Mouse (Mus musculus) CH12.LX (cell line): ENCODE results near the gene Pacs2. TPM values are rescaled to one million over a fixed set of nuclear protein-coding genes. Genes with fewer than 3 reads are reported as not detected.

Experiments
- DNase-seq: peaks from one replicate; pipeline ENCODE4 v3.0.0-alpha.2; 2013; ENCODE audit errors: extremely low read depth
- H3K27ac ChIP-seq: 2 replicates; pipeline ENCODE4 v1.5.1; 2012; ENCODE audit warnings: low read depth, mild to moderate bottlenecking, control low read depth, moderate library complexity; ENCODE audit not compliant: insufficient read depth
- H3K27me3 ChIP-seq: replicated peaks from 2 replicates; pipeline ENCODE3; 2012; ENCODE audit warnings: inconsistent platforms
- H3K36me3 ChIP-seq, 2 experiments: replicated peaks in 1 of 2; 2 replicates each; pipeline versions ENCODE3 to v1.6.1; 2012; ENCODE audit warnings: inconsistent platforms in 1 of 2, low read length in 1 of 2, mild to moderate bottlenecking in 1 of 2, mixed read lengths in 1 of 2, moderate library complexity in 1 of 2; ENCODE audit not compliant: control insufficient read depth in 1 of 2, insufficient read depth in 1 of 2
- H3K4me1 ChIP-seq, 2 experiments: 2 replicates each; pipeline ENCODE4 v1.6.1; 2012; ENCODE audit warnings: inconsistent platforms in 1 of 2, moderate library complexity in 1 of 2; ENCODE audit not compliant: insufficient read depth in 2 of 2, control insufficient read depth in 1 of 2
- H3K4me2 ChIP-seq: 2 replicates; pipeline ENCODE4 v1.6.1; 2012; ENCODE audit warnings: low read depth, mild to moderate bottlenecking, control low read depth; ENCODE audit not compliant: poor library complexity, insufficient read depth, severe bottlenecking
- H3K4me3 ChIP-seq, 3 experiments: fragments of 150-350 bp in 1 of 3; sonication (generic) in 1 of 3; replicated peaks in 1 of 3; 2 replicates each; pipeline versions ENCODE3 to v1.5.1; 2011 to 2012; ENCODE audit warnings: low read depth in 2 of 3, low read length in 2 of 3, mild to moderate bottlenecking in 2 of 3, moderate library complexity in 2 of 3, control low read depth in 1 of 3, improper control_type of control experiment in 1 of 3, inconsistent platforms in 1 of 3, mixed read lengths in 1 of 3; ENCODE audit not compliant: poor library complexity in 1 of 3
- H3K79me2 ChIP-seq: replicated peaks from 2 replicates; pipeline ENCODE4 v1.6.1; 2012; ENCODE audit warnings: mild to moderate bottlenecking, moderate library complexity; ENCODE audit not compliant: control insufficient read depth, poor library complexity, insufficient read depth, severe bottlenecking; ENCODE audit errors: extremely low read depth
- H3K9ac ChIP-seq: 2 replicates; pipeline ENCODE4 v1.6.1; 2012; ENCODE audit warnings: low read depth, mild to moderate bottlenecking, control low read depth, moderate library complexity; ENCODE audit not compliant: insufficient read depth
- H3K9me3 ChIP-seq: replicated peaks from 2 replicates; pipeline ENCODE3; 2012; ENCODE audit warnings: low read length, inconsistent platforms, mixed read lengths
- BHLHE40 ChIP-seq: IDR thresholded peaks from 2 replicates; pipeline ENCODE4 v1.6.1; 2011; ENCODE audit warnings: mild to moderate bottlenecking, low read depth, low read length, improper control_type of control experiment
- CHD2 ChIP-seq: IDR thresholded peaks from 2 replicates; pipeline ENCODE4 v1.6.1; 2011; ENCODE audit warnings: low read length, improper control_type of control experiment
- CTCF ChIP-seq, 2 experiments: IDR thresholded peaks in 1 of 2; conservative IDR thresholded peaks in 1 of 2; 2 replicates each; pipeline ENCODE4 v1.5.1; 2011 to 2012; ENCODE audit warnings: low read depth in 2 of 2, low read length in 2 of 2, improper control_type of control experiment in 1 of 2, inconsistent platforms in 1 of 2, mild to moderate bottlenecking in 1 of 2, moderate library complexity in 1 of 2
- HCFC1 ChIP-seq: IDR thresholded peaks from 2 replicates; pipeline ENCODE4 v1.6.1; 2012; ENCODE audit warnings: low read depth, mild to moderate bottlenecking, inconsistent platforms, low read length, improper control_type of control experiment
- IRF4 ChIP-seq: IDR thresholded peaks from 2 replicates; pipeline ENCODE4 v1.6.1; 2014; ENCODE audit warnings: low read depth, mild to moderate bottlenecking, inconsistent platforms, low read length, improper control_type of control experiment
- JUN ChIP-seq: IDR thresholded peaks from 2 replicates; pipeline ENCODE4 v1.6.1; 2011; ENCODE audit warnings: low read depth, mild to moderate bottlenecking, low read length, improper control_type of control experiment, moderate library complexity; ENCODE audit not compliant: insufficient read depth
- JUND ChIP-seq: conservative IDR thresholded peaks from 2 replicates; pipeline ENCODE4 v1.6.1; 2011; ENCODE audit warnings: low read depth, low read length, improper control_type of control experiment
- MAFK ChIP-seq: IDR thresholded peaks from 2 replicates; pipeline ENCODE4 v1.6.1; 2011; ENCODE audit warnings: low read length, improper control_type of control experiment; ENCODE audit not compliant: insufficient replicate concordance
- MEF2A ChIP-seq: IDR thresholded peaks from 2 replicates; pipeline ENCODE4 v1.6.1; 2014; ENCODE audit warnings: low read depth, mild to moderate bottlenecking, inconsistent platforms, low read length, improper control_type of control experiment, borderline replicate concordance
- MXI1 ChIP-seq: IDR thresholded peaks from 2 replicates; pipeline ENCODE4 v1.6.1; 2011; ENCODE audit warnings: mild to moderate bottlenecking, low read depth, low read length, improper control_type of control experiment
- NELFE ChIP-seq: IDR thresholded peaks from 2 replicates; pipeline ENCODE4 v1.6.1; 2011; ENCODE audit warnings: low read depth, low read length, improper control_type of control experiment
- NRF1 ChIP-seq: IDR thresholded peaks from 2 replicates; pipeline ENCODE4 v1.6.1; 2014; ENCODE audit warnings: low read depth, mild to moderate bottlenecking, inconsistent platforms, low read length, improper control_type of control experiment, moderate library complexity
- PAX5 ChIP-seq: IDR thresholded peaks from 2 replicates; pipeline ENCODE4 v1.6.1; 2012; ENCODE audit warnings: low read length, inconsistent platforms, mixed read lengths
- POLR2AphosphoS2 ChIP-seq: IDR thresholded peaks from 2 replicates; pipeline ENCODE4 v1.6.1; 2011; ENCODE audit warnings: low read depth, low read length, improper control_type of control experiment
- RAD21 ChIP-seq: IDR thresholded peaks from 2 replicates; pipeline ENCODE4 v1.6.1; 2011; ENCODE audit warnings: low read depth, mild to moderate bottlenecking, low read length, improper control_type of control experiment, moderate library complexity
- SIN3A ChIP-seq: IDR thresholded peaks from 2 replicates; pipeline ENCODE4 v1.6.1; 2012; ENCODE audit warnings: low read length, improper control_type of control experiment, inconsistent platforms
- TBP ChIP-seq: conservative IDR thresholded peaks from 2 replicates; pipeline ENCODE4 v1.6.1; 2011; ENCODE audit warnings: low read depth, low read length, improper control_type of control experiment
- TCF12 ChIP-seq: IDR thresholded peaks from 2 replicates; pipeline ENCODE4 v1.6.1; 2014; ENCODE audit warnings: low read depth, mild to moderate bottlenecking, inconsistent platforms, low read length, improper control_type of control experiment
- UBTF ChIP-seq: IDR thresholded peaks from 2 replicates; pipeline ENCODE4 v1.6.1; 2012; ENCODE audit warnings: low read depth, mild to moderate bottlenecking, inconsistent platforms, low read length, improper control_type of control experiment, moderate library complexity
- USF2 ChIP-seq: conservative IDR thresholded peaks from 2 replicates; pipeline ENCODE4 v1.6.1; 2011; ENCODE audit warnings: low read depth, low read length, improper control_type of control experiment
- ZC3H11A ChIP-seq: IDR thresholded peaks from 2 replicates; pipeline ENCODE4 v1.6.1; 2012; ENCODE audit warnings: low read depth, mild to moderate bottlenecking, inconsistent platforms, low read length, improper control_type of control experiment
- ZKSCAN1 ChIP-seq: IDR thresholded peaks from 2 replicates; pipeline ENCODE4 v1.6.1; 2012; ENCODE audit warnings: low read depth, inconsistent platforms, low read length, improper control_type of control experiment, borderline replicate concordance
- ZMIZ1 ChIP-seq: IDR thresholded peaks from 2 replicates; pipeline ENCODE4 v1.6.1; 2012; ENCODE audit warnings: low read depth, mild to moderate bottlenecking, inconsistent platforms, low read length, improper control_type of control experiment
- ZNF384 ChIP-seq: IDR thresholded peaks from 2 replicates; pipeline ENCODE4 v1.6.1; 2012; ENCODE audit warnings: low read depth, low read length, improper control_type of control experiment, inconsistent platforms
- dilution Hi-C: fragments of 300-500 bp; cut with MboI; formaldehyde crosslinking; loops from 2 replicates; pipeline ENCODE4 v1.14.3; 2020; ENCODE audit warnings: low sequenced_read_pairs; ENCODE audit not compliant: extremely low pct_unique_long_range_greater_than_20kb, extremely low pct_ligation_motif_present
- in situ Hi-C: fragments of 300-500 bp; cut with MboI; formaldehyde crosslinking; loops from 3 replicates; pipeline ENCODE4 v1.14.3; 2019; ENCODE audit warnings: low sequenced_read_pairs, low pct_ligation_motif_present, low pct_unique_long_range_greater_than_20kb, mixed read lengths
- polyA plus RNA-seq: library from polyadenylated mRNA; unstranded; fragments of >175 nt; gene quantifications from 2 replicates; pipeline ENCODE4 v1.2.1, GENCODE M21; 2012; ENCODE audit warnings: low read depth; ENCODE audit not compliant: insufficient read length
- total RNA-seq, 2 experiments: library from RNA; depleted of rRNA; stranded (reverse); fragments of 300-350 nt in 1 of 2; fragments of >200 nt in 1 of 2; gene quantifications; 2 replicates each; pipeline ENCODE4 v1.2.3; 2012 to 2014

Gene Pacs2
- total and polyA plus RNA-seq, 3 experiments, result 3.1 to 7.1 (median 7.0) TPM

DNA sequence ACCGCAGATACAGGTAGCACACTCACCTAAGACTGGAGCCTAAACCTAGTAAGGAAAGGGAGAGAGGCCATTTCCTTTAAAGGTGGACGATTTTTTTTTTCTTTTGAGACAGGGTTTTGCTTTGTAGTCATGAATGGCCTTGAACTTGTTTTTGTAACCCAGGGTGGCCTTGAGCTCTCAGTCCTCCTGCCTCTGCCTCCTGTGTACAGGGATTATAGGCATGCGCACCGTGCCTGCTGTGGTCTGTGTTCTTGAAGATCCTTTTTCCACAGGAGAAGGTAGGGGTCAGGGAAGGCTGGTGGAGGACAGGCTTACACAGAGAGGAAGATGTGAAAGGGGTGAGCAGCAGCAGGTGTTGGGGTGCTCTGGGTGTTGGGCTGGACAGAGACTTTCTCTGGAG, 1.6 kb downstream of the Pacs2 start:
- in situ Hi-C loops, result loop anchor here (5.0 kb wide), 1 partner anchor 136 kb away; no protein-coding TSS in a partner anchor
- H3K27me3 ChIP-seq, result no peaks in the 10 kb centered on the region
- dilution Hi-C loops, result no loop called here
- H3K27ac ChIP-seq, result no peak overlapping the region
- DNase-seq, result no peak
- TF ChIP-seq ZNF384 (no peak), MXI1 (no peak), HCFC1 (no peak), ZMIZ1 (no peak), NELFE (no peak), CHD2 (no peak), MEF2A (no peak), SIN3A (no peak), JUN (no peak), PAX5 (no peak), BHLHE40 (no peak), RAD21 (no peak), USF2 (no peak), TCF12 (no peak), JUND (no peak), CTCF (conservative IDR thresholded peaks at IDR 0.05 in 1 of 2, IDR thresholded peaks at IDR 0.05 in 1 of 2; ENCODE audit: low read depth in 2 of 2, low read length in 2 of 2) (no peak), TBP (no peak), IRF4 (no peak)
- TF ChIP-seq, all 38 proteins: peak for 0
- H3K9ac ChIP-seq, result no peak overlapping the region
- no peak overlapping the region for H3K4me2 ChIP-seq
- peaks cover 2% of the 10 kb centered on the region for H3K9me3 ChIP-seq
- no peak overlapping the region for H3K4me3 ChIP-seq
- peaks cover 15 to 43% of the 10 kb centered on the region in 2 experiments for H3K4me1 ChIP-seq
- H3K79me2 ChIP-seq, result no peaks in the 10 kb centered on the region; the same call in 1 of the 2 replicates
- H3K36me3 ChIP-seq, result peaks cover 0 to 14% of the 10 kb centered on the region in 2 experiments

DNA sequence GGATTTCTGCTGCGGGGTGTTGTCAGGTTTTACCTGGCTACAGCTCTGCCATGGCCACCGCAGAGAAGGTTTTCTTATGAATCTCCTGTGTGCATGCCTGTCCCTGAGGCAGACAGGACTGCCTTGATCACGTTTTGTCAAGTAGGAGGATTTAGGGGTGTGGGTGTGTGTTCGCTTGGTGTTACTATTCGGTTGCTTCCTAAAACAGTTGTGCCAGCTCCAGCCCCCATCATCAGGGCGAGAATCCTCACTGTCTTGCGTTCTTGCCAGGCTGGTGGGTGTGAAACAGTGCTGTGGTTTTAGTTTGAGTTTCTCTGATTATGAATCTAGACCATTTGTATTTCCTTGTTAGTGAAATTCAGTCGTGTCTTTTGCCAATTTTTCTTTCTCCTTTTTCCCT, 2.7 kb downstream of the Pacs2 start:
- Histone ChIP-seq H3K9me3 (no peaks in the 10 kb centered on the region), H3K79me2 (no peaks in the 10 kb centered on the region; the same call in 1 of the 2 replicates), H3K27me3 (no peaks in the 10 kb centered on the region), H3K36me3 (peaks cover 0 to 16% of the 10 kb centered on the region in 2 experiments), H3K4me3 (no peak overlapping the region), H3K4me2 (no peak overlapping the region), H3K27ac (no peak overlapping the region), H3K4me1 (peaks cover 15 to 42% of the 10 kb centered on the region in 2 experiments), H3K9ac (no peak overlapping the region)
- dilution Hi-C loops, result no loop called here
- in situ Hi-C loops, result loop anchor here (5.0 kb wide), 1 partner anchor 135 kb away; no protein-coding TSS in a partner anchor
- DNase-seq, result no peak
- TF ChIP-seq RAD21 (no peak), NRF1 (no peak), TCF12 (no peak), MAFK (no peak), ZC3H11A (no peak), ZKSCAN1 (no peak), POLR2AphosphoS2 (no peak), UBTF (no peak)
